Mouse (Mus musculus) forebrain, embryonic 14.5 days (tissue): ENCODE results near the gene Ptpn9. TPM values are rescaled to one million over a fixed set of nuclear protein-coding genes. Genes with fewer than 3 reads are reported as not detected.

Experiments
- ATAC-seq: fragments of 200-750 bp; cut with Nextera tagmentation; 2 replicates; pipeline ENCODE4 v1.8.0; 2017; ENCODE audit warnings: mild to moderate bottlenecking, moderate library complexity
- DNase-seq: peaks from one replicate; pipeline ENCODE4 v3.0.0-alpha.2; 2015; ENCODE audit warnings: low spot score
- H3K27ac ChIP-seq: fragments of 300-500 bp; sonication (generic); 2 replicates; pipeline ENCODE4 v1.5.1; 2014; ENCODE audit warnings: low read depth, mild to moderate bottlenecking, control low read depth, low read length, moderate library complexity
- H3K27me3 ChIP-seq: fragments of 300-500 bp; sonication (generic); replicated peaks from 2 replicates; pipeline ENCODE4 v1.6.1; 2014; ENCODE audit warnings: low read length, control low read depth, mixed read lengths; ENCODE audit not compliant: control insufficient read depth, insufficient read depth
- H3K36me3 ChIP-seq: fragments of 300-500 bp; sonication (generic); 2 replicates; pipeline ENCODE4 v1.6.1; 2014; ENCODE audit warnings: low read length, control low read depth; ENCODE audit not compliant: control insufficient read depth, insufficient read depth
- H3K4me1 ChIP-seq: fragments of 300-500 bp; sonication (generic); 2 replicates; pipeline ENCODE4 v1.6.1; 2014; ENCODE audit warnings: antibody characterized with exemption, low read length, control low read depth; ENCODE audit not compliant: control insufficient read depth, insufficient read depth
- H3K4me2 ChIP-seq: fragments of 300-500 bp; sonication (generic); 2 replicates; pipeline ENCODE4 v1.6.1; 2014; ENCODE audit warnings: mild to moderate bottlenecking, control low read depth, low read length
- H3K4me3 ChIP-seq: fragments of 300-500 bp; sonication (generic); 2 replicates; pipeline ENCODE4 v1.5.1; 2014; ENCODE audit warnings: low read depth, low read length, control low read depth
- H3K9ac ChIP-seq: fragments of 300-500 bp; sonication (generic); 2 replicates; pipeline ENCODE4 v1.6.1; 2014; ENCODE audit warnings: mild to moderate bottlenecking, low read length, control low read depth, moderate library complexity
- H3K9me3 ChIP-seq: fragments of 300-500 bp; sonication (generic); replicated peaks from 2 replicates; pipeline ENCODE4 v1.6.1; 2016; ENCODE audit warnings: low read length, control low read depth, mixed read lengths; ENCODE audit not compliant: control insufficient read depth
- WGBS: fragments of 180-500 bp; shearing (Covaris S2); extraction: QIAGEN DNeasy Blood & Tissue Kit; methylation state at CpG from one replicate; pipeline ENCODE4 v1.1.7; 2014; 5-methylcytosine and 5-hydroxymethylcytosine counted together
- polyA plus RNA-seq: library from polyadenylated mRNA; unstranded; fragments of >200 nt; fragmentation: Nextera tagmentation; extraction: Ambion mirVana; gene quantifications from 2 replicates; pipeline ENCODE4 v1.2.1, GENCODE M21; 2014

The Ptpn9 gene
- polyA plus RNA-seq, 1 experiment from 2014 or later = 28.2 TPM

GRCm38 (mm10) chr9:57068266-57068665 is 73.5 kb downstream of the Ptpn9 start:
- Histone ChIP-seq H3K36me3 (no peaks in the 10 kb centered on the region), H3K4me2 (no peak overlapping the region), H3K4me3 (no peak overlapping the region), H3K4me1 (peaks cover 3% of the 10 kb centered on the region; the same call in 1 of the 2 replicates), H3K9me3 (no peaks in the 10 kb centered on the region), H3K27me3 (no peaks in the 10 kb centered on the region), H3K9ac (no peak overlapping the region), H3K27ac (no peak overlapping the region)
- WGBS = 70% methylated on average over 3 of the region's 3 CpGs
- no peak for DNase-seq
- no peak for ATAC-seq

- Histone ChIP-seq H3K36me3 (no peaks in the 10 kb centered on the region), H3K4me3 (no peak overlapping the region), H3K9me3 (no peaks in the 10 kb centered on the region), H3K27me3 (no peaks in the 10 kb centered on the region), H3K4me2 (no peak overlapping the region), H3K27ac (no peak overlapping the region), H3K4me1 (peaks cover 15% of the 10 kb centered on the region), H3K9ac (no peak overlapping the region)
- WGBS = 38% methylated on average over 1 of the region's 1 CpGs
- ATAC-seq (no peak), DNase-seq (no peak)
Measured at GRCm38 (mm10) chr9:57070262-57070661, 75.5 kb downstream of the Ptpn9 start.

GRCm38 (mm10) chr9:57070800-57071545 is 76.2 kb downstream of the Ptpn9 start:
- Histone ChIP-seq H3K9ac (peak overlapping the region; percentile 54), H3K9me3 (no peaks in the 10 kb centered on the region), H3K27ac (no peak overlapping the region), H3K4me3 (peak overlapping the region; percentile 92), H3K36me3 (no peaks in the 10 kb centered on the region), H3K27me3 (no peaks in the 10 kb centered on the region), H3K4me1 (peaks cover 15% of the 10 kb centered on the region), H3K4me2 (peak overlapping the region; percentile 93)
- no peak for ATAC-seq
- 31% methylated on average over 5 of the region's 5 CpGs for WGBS
- no peak for DNase-seq

DNA sequence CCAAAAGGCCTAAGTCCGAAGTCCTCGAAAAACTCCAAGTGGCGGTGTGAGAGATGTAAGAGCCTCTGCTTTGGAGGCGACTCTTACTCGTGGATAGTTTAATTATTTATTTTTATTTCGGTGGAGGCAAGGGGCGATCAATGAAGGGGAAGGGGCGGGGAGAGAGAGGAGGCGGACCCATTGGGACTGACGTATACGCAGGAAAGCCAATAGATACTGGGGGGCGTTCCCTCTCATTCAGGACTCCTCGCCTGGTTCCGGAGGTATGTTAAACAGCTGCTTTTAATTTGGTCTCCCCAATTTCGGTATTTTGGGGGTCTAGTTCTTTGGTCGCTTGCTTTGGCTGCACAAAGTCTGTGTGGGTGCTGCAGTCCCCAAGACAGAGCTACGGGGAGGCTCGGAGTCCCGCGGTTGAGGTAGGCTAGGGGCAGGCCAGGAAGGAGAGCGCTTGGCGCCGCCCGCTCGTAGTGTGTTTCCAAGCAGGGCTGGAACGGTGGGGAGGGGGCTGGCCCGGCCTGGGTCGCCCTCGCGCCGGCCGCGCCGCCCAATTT is 77.2 kb downstream of the Ptpn9 start, which contains the start of gene Sin3a:
Sin3a (plus strand) TSS at position 240 of the 551 bp plus-strand sequence.
- peaks cover 15% of the 10 kb centered on the region for H3K4me1 ChIP-seq
- H3K36me3 ChIP-seq = no peaks in the 10 kb centered on the region
- DNase-seq = peak; percentile 92
- WGBS = under 1% methylated on average over 34 of the region's 34 CpGs
- peak within 1 kb of the TSS; percentile 97 for H3K27ac ChIP-seq
- peak within 1 kb of the TSS; percentile 77 for H3K9ac ChIP-seq
- no peaks in the 10 kb centered on the region for H3K27me3 ChIP-seq
- no peak for ATAC-seq
- no peaks in the 10 kb centered on the region for H3K9me3 ChIP-seq
- H3K4me3 ChIP-seq = peak within 1 kb of the TSS; percentile 92
- peak within 1 kb of the TSS; percentile 93 for H3K4me2 ChIP-seq

DNA sequence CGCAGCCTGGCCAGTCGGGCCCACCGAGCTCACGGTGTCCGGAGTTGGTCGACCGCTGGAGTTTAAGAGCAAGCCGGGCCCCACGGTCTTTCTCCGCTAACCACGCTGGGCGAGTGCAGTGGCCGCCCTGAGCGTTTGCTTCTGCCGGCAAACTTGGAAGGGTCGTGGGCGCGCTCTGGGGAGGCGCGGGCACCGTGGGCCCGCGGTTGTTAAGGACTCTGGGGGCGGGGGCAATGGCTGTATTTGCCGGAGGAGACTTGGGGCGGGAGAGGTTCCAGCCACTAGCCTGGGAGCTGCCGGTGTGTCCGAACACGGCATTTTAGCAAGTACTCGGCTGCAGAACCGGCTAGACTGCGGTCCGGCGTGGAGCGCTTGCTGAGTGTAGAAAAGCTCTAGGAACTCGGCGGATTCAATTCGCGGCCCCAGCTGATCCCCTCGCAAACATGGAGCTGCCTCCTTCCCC is 77.8 kb downstream of the Ptpn9 start:
- DNase-seq (no peak), ATAC-seq (no peak)
- no peaks in the 10 kb centered on the region for H3K36me3 ChIP-seq
- H3K27me3 ChIP-seq = no peaks in the 10 kb centered on the region
- no peaks in the 10 kb centered on the region for H3K9me3 ChIP-seq
- WGBS = under 1% methylated on average over 40 of the region's 40 CpGs
- peak overlapping the region; percentile 92 for H3K4me3 ChIP-seq
- peak overlapping the region; percentile 93 for H3K4me2 ChIP-seq
- peak overlapping the region; percentile 77 for H3K9ac ChIP-seq
- H3K4me1 ChIP-seq = peaks cover 18% of the 10 kb centered on the region
- H3K27ac ChIP-seq = peak overlapping the region; percentile 97

GRCm38 (mm10) chr9:57072989-57073789 is 78.5 kb downstream of the Ptpn9 start:
- Histone ChIP-seq H3K9me3 (no peaks in the 10 kb centered on the region), H3K4me3 (peak overlapping the region; percentile 92), H3K27ac (peak overlapping the region; percentile 97), H3K27me3 (no peaks in the 10 kb centered on the region), H3K4me1 (peaks cover 18% of the 10 kb centered on the region), H3K4me2 (peak overlapping the region; percentile 93), H3K36me3 (no peaks in the 10 kb centered on the region), H3K9ac (peak overlapping the region; percentile 77)
- peak; percentile 69 for ATAC-seq
- peak; percentile 100 for DNase-seq
- WGBS = under 1% methylated on average over 54 of the region's 54 CpGs

GRCm38 (mm10) chr9:57073790-57074094 is 79.0 kb downstream of the Ptpn9 start:
- WGBS = under 1% methylated on average over 15 of the region's 15 CpGs
- peaks cover 18% of the 10 kb centered on the region for H3K4me1 ChIP-seq
- H3K27ac ChIP-seq = peak overlapping the region; percentile 97
- ATAC-seq = no peak
- H3K9me3 ChIP-seq = no peaks in the 10 kb centered on the region
- peak overlapping the region; percentile 93 for H3K4me2 ChIP-seq
- H3K4me3 ChIP-seq = peak overlapping the region; percentile 92
- H3K36me3 ChIP-seq = no peaks in the 10 kb centered on the region
- no peak for DNase-seq
- H3K9ac ChIP-seq = peak overlapping the region; percentile 70
- no peaks in the 10 kb centered on the region for H3K27me3 ChIP-seq

DNA sequence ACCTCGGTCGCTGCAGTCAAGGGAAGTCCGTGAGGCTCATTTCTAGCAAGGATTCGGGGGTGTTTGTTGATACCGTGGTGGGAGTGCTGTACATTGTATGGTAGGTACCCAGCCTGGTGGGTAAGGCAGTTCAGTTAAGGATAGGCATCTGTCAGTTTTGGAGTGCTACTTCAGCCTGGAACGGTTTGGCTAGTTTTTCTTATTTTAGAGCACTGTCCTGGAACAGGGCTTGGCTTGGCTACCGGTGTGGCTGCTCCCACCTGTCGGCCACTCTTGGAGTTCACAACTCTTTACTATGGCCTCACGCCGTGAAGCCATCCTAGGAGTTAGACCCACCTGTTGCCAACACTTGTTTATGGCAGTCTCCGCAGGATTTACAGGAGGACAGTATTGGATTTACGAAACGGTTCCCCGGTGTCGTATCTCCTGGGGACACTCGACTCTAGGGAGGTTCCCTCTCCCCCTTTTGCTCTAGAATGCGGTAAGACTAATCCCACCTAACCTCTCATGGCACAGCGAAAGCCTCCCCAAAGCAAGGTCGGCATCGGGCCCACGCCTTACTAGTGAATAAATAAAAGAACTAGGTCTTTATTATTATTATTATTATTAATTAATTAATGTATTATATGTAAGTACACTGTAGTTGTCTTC is 79.6 kb downstream of the Ptpn9 start:
- 4% methylated on average over 21 of the region's 21 CpGs for WGBS
- H3K9ac ChIP-seq = peak overlapping the region; percentile 70
- ATAC-seq = no peak

More for the DNA sequence above, 79.6 kb downstream of the Ptpn9 start:
- Histone ChIP-seq H3K4me2 (peak overlapping the region; percentile 93), H3K9me3 (no peaks in the 10 kb centered on the region), H3K27ac (peak overlapping the region; percentile 97), H3K4me1 (peaks cover 18% of the 10 kb centered on the region), H3K27me3 (no peaks in the 10 kb centered on the region), H3K4me3 (peak overlapping the region; percentile 92), H3K36me3 (no peaks in the 10 kb centered on the region)
- DNase-seq = peak; percentile 34
